ENCODE assay signal across 8 mouse cellular contexts in the genomic region with DNA sequence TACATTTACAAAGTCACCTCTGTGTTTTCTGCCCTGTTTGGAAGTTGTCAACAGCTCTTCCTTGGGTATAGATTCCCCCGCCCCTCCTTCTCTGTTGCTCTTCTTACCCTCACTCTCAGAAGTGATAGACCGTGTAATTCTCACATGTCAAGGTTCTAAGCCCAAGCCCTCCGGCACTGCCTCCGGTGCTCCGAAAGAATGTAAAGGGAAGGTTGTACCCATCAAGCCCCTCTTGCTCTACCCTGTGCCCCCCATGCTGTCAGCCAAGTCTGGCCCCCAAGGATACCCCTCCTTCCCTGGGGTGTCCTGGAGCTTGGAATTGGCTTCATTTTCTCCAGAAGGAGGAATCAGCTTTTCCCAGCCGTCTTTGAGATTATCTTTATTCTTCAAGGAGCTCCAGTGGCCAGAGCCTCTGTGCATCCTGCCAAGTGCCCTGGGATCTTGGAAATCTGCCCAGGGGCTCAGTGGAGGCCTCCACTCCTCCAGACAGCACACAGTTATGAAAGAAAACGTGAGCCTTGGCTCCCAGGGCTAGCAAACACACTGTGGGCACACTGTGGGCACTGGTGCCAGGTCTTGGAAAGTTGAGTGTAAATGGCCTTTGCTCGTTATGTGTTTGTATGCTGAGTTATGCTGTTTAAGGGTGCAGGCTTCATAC. TPM values are rescaled to one million over a fixed set of nuclear protein-coding genes. Genes with fewer than 3 reads are reported as not detected.
DNase-seq lines count a peak whose midpoint lies in the region; ATAC-seq lines count a peak whose summit lies in the region.

No protein-coding gene starts in this region.

- ATAC-seq in erythroid progenitor cell, adult 5-6 weeks (replicated peaks; ENCODE audit: low FRiP score, poor library complexity, severe bottlenecking) = no peak

- H3K27me3 ChIP-seq in limb, embryonic 10.5 days (ENCODE audit: low read depth, poor library complexity, severe bottlenecking) = no peaks in the 10 kb centered on the region

- intact Hi-C loops in heart, postnatal 10 days (cut with DNase I) = no loop called here
- intact Hi-C loops in heart, postnatal 25 days (cut with DNase I) = no loop called here

- WGBS in limb, embryonic 10.5 days = 78% methylated on average over 8 of the region's 8 CpGs

- H3K4me1 ChIP-seq in limb, embryonic 10.5 days = peaks cover 65% of the 10 kb centered on the region

- no peaks in the 10 kb centered on the region for H3K9me3 ChIP-seq in limb, embryonic 10.5 days (replicated peaks)

- DNase-seq in heart, postnatal 10 days = peak; percentile 8
- DNase-seq in heart, postnatal 25 days (ENCODE audit: low spot score) = no peak
- peak; percentile 63 for DNase-seq in urinary bladder, postnatal 14 days (ENCODE audit: low spot score)
- no peak for DNase-seq in urinary bladder, adult 18-20 months (ENCODE audit: low spot score in 2 of 2)
- no peak for DNase-seq in limb, embryonic 10.5 days (ENCODE audit: low spot score)
- no peak for DNase-seq in c-Kit-positive CD71-positive TER-119-positive erythroid progenitor cells, embryonic 14.5 days (ENCODE audit: low spot score)
- DNase-seq in MN1 (ENCODE audit: low spot score) = no peak

- peak overlapping the region; percentile 34 for H3K27ac ChIP-seq in limb, embryonic 10.5 days

- H3K36me3 ChIP-seq in limb, embryonic 10.5 days = no peaks in the 10 kb centered on the region; the same call in 1 of the 2 replicates

- H3K4me3 ChIP-seq in limb, embryonic 10.5 days = no peak overlapping the region

RNA-seq across cellular contexts. Expression of a gene that starts 59.1 kb away (rescaled TPM):
- total RNA-seq in heart, postnatal 10 days (2021) = under 1 TPM; 0.31 to 0.57 TPM
- total RNA-seq in heart, postnatal 25 days (2021) = under 1 TPM; 0.08 to 0.13 TPM
- 40.4 and 44.7 TPM in 2 replicates for polyA plus RNA-seq in limb, embryonic 10.5 days (2016; fragmentation: Nextera tagmentation; extraction: Ambion mirVana)
- total RNA-seq in erythroid progenitor cell, adult 5-6 weeks (2015; ENCODE audit: low replicate concordance) = not detected in 2 replicates
- total RNA-seq in erythroid progenitor cell, adult 5-6 weeks (2017; ENCODE audit: low replicate concordance) = not detected in 2 replicates

Comparison
In these comparisons a context has a peak if more than half of its experiments do, and no peak if none do; other contexts are left out.
1. DNase-seq: peak in heart, postnatal 10 days (2 of 2) and urinary bladder, postnatal 14 days (single experiment); none in heart, postnatal 25 days (single experiment), urinary bladder, adult 18-20 months (0 of 2), limb, embryonic 10.5 days (single experiment), c-Kit-positive CD71-positive TER-119-positive erythroid progenitor cells, embryonic 14.5 days (single experiment) and MN1 (single experiment).